Mouse (Mus musculus) urinary bladder, adult 2 months (tissue): ENCODE data around the gene Lcn12. TPM values are rescaled to one million over a fixed set of nuclear protein-coding genes. Genes with fewer than 3 reads are reported as not detected.

Experiments
- DNase-seq: peaks from one replicate; pipeline ENCODE4 v3.0.0; 2022; ENCODE audit warnings: low spot score
- polyA plus RNA-seq: library from polyadenylated mRNA; depleted of rRNA; stranded (reverse); fragments of >200 nt; gene quantifications from 2 replicates; pipeline ENCODE4 v1.2.3, GENCODE M21; 2012; rRNA removed

The Lcn12 gene
- polyA plus RNA-seq: not detected in 2 replicates

DNA sequence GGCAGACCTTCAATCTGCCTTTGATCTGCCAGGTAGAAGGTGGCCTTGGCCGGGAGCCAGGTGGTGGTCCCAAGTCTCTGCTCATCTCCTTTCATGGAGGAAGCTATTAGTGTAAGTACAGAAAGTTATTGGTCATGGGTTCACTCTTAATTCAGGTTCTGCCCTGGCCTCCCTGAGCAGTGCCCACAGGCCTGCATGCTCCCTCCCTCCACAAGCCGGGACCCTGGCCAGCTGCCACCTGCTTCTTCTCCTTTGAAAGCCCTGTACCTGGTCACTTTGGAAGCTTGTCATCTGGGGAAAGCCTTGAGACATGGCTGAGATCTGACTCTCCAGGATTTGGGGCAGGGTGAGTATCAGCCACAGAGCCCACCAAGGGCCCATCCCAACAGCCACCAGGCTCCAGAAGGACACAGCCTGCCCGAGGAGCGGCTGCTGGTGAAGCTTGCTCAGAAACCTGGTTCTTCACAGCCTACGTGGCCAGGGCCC, at the start of gene Lcn12:
Gene Lcn12, minus strand, starts transcription at position 436 of the 486 bp plus-strand sequence.
- no peak for DNase-seq

DNA sequence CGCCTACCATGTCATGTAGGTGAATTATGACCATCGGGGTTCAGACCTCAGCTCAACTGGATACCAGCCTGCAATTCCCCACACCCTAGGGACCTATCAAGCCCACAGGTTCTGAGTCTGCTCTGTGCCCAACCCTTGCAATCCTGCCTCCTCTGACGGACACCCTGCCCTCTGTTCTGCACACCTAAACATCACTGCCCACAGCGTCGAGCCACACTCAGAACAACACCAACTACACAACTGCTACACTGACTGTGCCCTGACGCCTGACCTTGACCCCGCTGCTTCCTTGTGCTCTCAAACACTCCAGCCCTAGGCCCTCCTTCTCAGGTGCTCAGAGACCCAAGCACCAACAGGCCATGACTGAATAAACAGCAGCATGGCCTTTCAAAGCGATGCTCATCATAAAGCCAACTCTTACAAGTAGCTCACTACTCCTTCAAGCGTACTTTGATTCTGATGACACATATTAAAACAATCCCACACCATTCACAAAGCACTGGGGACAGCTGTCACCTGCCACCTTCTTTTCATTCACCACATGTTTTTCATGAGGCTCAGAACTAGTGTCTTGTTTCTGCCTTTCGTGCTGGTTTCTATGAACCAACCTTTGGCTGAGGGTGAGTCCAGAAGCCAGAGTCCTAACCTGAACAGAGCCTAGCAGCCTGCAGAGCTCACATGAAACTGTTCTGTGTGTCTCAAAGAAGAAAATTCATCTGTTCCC, 48.1 kb upstream of the Lcn12 start:
- DNase-seq: no peak

DNA sequence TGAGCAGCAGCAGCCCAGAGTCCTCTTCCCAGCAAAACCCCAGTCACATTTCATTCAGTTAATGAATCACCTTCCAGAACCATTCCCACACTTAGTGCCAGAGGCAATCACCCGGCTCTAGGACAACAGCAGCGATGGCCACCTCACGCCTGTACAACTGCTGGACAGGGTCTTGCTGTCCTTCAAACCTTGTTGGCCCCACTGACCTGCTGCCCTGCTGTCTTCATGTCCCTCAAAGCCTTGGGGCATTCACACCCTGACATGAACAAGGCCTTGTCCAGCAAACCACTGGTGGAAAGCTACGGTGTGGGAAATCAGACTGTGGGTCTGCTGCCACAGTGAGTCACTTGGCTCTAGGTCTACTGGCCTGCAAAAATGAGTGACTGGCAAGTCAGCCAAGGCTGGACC, 46.8 kb upstream of the Lcn12 start:
- no peak for DNase-seq

DNA sequence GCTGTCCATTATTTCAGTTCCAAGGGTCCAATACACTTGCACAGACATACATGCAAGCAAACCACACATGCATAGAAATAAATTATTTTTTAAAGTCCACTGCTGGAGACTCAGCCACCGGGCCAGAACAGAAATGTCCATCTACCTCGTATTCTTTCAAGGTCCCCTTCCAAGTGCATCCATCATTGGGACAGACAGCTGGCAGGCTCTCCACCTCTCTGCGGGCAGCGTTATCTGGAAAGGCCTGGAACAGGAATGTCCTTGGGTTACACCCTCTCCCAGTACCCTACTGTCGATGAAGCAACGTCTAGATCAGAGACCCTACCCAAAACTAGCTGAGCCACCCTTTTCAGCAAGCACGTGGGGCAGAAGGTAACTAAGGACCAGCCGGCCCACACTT, 42.8 kb upstream of the Lcn12 start:
- no peak for DNase-seq

DNA sequence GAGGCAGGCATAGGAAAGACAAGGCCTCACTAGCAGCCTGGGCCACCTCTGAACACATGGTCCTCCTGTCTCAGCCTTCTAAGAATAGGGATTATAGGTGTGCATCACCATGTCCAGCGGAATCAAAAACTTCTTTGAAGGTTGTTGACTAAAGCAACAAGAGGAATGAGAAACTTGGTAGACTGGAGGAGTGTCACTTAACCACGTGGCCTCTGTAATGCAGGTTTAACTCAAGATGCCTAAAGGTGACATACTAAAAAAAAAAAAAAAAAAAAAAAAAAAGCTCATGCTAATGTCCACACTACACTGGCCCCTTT, 41.1 kb upstream of the Lcn12 start:
- no peak for DNase-seq

DNA sequence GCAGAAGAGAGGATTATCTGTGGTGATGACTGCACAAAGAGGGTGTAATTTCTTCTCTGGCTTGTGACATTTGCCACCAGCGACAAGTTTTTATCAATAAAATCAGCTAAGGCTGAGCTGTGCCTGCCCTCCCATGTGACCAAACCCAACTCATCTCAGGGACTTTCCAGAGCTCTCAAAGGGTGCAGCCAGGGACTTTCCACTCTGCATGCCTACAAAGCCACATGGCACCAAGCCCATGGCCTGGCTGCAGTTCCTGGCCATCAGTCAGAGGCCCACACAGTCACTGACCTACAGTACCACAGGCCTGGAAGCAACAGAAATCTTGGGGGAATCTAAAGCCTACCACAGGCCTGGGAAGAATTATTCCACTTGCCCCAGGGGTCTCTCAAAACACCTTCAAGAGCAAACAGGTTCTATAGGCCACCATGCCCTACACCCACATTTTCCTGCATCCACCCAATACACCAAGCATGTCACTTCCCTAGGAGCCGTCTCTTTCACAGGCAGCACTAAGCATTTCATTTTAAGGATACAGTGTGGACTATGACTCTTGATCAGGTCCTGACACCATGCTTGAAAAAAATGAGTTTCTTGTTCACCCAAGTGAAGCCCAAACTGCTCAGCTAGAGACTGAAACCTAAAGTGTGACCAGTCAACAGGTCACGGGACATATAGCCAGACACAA, 40.6 kb upstream of the Lcn12 start:
- DNase-seq: no peak

DNA sequence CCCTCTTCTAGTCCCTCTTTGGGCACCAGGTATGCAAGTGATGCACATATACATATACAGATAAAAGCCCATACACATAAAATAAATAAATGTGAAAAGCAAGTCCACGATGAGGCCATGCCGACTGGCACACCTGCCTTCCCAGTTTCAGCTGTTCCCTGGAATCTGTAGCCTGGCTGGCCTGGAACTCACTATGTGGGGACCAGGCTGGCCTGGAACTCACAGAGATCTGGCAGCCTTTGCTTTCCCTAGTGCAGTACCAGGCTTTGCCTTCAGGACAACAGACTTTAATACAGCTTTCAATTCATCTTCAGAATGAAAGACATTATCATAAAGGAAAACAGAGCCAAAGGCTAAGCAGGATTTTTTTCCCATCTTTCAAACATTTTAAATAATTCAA, 40.0 kb upstream of the Lcn12 start:
- no peak for DNase-seq

DNA sequence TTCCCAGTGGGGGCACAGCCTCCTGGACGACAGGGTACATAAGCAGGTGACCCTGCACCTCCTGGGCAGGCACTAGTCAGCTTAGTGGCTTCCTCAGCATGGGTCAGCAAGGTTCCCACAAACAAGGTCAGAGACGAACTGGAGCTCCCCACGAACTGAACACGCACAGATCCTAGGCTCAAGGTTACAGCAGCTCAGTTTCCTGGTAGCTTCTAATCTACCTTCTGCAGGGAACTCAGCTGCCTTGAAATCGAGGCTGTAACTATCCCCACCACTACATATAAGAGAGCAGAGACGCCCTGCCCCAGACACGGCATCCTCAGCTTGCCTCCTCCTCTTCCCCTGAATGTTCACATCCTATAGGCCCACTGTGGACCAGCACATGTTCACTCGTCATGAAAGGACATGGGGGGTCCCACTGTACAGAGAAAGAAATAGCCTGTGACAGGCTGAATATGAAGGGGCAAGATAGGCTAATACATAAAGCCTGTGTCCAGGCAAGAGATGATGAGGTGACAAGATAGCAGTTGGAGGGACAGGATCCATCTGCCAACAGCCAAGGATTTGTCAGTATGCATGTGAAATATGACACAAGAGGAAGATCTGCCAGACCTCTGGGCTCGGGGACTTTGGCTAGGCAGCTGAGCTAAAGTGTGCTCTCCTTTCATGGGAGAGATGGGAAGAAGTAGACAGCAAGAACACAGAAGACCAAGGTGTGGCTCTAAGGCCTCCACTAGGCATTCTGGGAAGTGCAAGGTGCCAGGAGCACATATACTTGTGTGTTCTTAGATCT, 33.0 kb upstream of the Lcn12 start:
- DNase-seq: no peak

DNA sequence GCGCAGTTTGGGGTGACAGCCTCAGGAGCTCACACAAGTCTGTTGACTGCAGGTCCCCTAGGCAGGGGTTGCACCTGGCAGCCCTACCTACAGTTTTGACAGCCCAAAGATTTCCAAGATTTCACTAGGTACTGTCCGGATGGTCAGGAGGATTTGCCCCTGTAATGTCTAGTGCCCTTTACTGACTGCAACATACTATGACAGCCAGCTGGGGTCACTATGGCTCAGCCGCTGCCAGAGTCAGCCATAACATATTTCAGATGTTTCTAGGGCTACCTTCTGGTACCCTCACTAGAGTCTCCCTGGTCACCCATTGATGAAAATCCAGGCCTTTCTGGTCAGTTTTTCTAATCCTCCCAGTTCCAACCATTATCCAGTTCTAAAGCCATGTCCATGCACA, 16.2 kb upstream of the Lcn12 start:
- DNase-seq: no peak

DNA sequence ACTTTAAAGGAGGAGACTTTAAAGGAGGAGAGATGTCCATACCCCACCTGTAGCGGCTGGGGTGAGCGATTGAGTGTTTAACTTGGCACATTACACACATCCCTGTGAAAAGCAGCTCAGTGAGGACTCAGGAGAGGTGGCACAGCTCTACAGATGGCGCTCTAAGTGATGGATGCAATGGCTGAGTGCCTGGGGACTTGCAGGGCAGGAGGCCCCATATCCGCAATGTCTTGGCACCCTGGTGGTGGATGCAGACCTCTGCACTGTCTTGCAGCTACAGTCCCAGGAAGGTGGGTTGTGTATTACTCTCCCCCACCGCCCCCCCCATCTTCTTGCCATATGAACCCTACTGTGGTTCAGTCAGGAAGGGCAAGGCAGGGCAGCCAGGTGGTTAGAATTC, 13.3 kb upstream of the Lcn12 start:
- no peak for DNase-seq

DNA sequence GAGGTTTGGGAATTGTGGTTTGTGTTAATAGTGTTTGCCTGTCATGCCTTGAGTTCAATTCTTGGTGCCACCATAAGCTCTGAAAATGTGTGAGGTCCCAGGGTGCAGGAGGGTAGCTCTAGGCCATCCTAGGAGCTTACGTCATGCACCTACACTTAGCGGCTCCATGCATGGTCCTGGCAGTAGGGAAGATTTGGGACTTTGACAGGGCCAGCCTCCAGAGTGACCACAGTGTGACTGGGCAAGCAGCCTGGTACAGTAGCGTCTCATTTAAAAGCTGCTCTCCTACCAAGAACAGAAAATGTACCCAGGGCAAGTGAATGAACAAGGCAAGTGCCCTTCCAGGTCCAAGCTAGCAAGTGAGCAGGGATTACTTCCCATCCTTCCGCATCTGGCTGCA, 12.1 kb upstream of the Lcn12 start:
- no peak for DNase-seq

DNA sequence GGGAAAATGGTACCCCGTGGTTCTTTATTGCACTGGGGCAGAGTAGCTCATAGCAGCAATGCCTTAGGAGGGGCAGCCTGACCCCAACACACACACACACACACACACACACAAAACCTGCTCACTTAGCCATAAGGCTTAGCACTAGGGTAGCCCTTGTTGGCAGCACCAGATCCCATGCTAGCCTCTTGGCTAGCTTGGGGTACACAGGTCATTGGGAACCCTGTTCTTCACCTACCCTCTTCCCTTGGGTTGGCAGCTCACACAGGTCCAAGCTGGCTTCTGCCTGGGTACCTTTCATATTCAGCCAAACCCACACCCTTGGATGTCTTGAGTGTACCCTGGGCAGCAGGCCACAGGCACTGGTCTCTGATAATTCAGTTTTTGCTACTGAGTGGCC, 11.3 kb upstream of the Lcn12 start:
- DNase-seq: no peak

DNA sequence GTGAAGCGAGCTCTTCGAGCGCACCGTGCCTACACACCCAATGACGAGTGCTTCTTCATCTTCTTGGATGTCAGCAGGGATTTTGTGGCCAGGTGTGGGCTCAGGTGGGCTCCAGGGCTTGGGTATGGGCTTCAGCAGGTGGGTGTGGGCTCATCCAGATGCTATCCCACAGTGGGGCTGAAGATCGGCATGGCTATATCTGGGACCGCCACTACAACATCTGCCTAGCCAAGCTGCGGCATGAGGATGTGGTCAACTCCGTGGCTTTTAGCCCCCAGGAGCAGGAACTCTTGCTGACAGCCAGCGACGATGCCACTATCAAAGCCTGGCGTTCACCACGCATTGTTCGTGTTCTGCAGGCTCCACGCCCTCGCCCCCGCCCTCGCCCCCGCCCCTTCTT, 10.8 kb upstream of the Lcn12 start:
- no peak for DNase-seq

DNA sequence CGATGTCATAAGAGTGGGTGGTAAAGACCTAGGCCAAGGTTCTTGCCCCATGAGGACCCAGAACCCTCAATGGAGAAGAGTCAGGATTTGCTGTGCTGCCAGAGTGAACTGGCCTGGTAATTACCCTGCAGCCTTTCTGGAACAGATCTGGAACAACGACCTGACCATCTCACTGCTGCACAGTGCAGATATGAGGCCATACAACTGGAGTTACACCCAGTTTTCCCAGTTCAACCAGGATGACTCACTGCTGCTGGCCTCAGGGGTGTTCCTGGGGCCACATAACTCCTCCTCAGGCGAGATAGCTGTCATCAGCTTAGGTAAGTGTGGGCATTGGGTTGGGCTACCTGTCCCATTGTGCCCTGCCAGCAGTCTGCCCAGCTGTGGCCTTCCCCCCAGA, 9.0 kb upstream of the Lcn12 start:
- no peak for DNase-seq

DNA sequence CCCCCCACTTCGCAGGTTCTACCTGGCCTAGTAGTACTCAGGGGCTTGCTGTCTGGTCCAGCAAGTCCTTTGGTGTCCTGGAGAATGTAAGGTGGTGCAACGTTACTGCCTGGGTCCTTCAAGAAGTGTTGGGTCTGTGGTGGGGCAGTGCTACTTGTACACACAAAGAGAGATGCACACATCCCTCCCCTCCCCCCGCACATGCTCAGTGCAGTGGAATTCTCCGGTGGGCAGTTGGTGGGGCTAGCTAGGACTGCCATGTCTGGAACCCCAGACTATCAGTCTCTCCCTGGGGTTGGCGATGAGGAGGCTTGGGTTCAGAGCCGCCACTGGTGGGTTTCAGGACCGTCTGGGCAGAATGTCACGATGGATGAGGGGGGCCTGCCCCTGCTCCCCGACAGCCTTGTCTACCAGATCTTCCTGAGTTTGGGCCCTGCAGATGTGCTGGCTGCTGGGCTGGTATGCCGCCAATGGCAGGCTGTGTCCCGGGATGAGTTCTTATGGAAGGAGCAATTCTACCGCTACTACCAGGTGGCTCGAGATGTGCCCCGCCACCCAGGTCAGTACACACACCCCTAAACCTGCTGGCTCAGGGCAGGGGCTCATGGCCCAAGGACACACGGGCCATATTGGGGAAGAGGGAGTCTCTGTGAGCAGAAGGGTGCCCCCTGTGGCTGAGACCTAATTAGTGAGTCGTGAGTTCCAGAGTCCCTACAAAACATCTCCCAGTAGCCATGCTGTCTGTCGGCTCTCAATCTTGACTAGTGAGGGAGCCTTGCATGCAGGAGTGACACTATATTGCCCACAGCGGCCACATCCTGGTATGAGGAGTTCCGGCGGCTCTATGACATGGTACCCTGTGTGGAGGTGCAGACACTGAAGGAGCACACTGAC, 8.1 kb upstream of the Lcn12 start, which contains the start of gene C8g:
Gene C8g, minus strand, starts transcription at position 127 of the 894 bp plus-strand sequence.
- DNase-seq: no peak

DNA sequence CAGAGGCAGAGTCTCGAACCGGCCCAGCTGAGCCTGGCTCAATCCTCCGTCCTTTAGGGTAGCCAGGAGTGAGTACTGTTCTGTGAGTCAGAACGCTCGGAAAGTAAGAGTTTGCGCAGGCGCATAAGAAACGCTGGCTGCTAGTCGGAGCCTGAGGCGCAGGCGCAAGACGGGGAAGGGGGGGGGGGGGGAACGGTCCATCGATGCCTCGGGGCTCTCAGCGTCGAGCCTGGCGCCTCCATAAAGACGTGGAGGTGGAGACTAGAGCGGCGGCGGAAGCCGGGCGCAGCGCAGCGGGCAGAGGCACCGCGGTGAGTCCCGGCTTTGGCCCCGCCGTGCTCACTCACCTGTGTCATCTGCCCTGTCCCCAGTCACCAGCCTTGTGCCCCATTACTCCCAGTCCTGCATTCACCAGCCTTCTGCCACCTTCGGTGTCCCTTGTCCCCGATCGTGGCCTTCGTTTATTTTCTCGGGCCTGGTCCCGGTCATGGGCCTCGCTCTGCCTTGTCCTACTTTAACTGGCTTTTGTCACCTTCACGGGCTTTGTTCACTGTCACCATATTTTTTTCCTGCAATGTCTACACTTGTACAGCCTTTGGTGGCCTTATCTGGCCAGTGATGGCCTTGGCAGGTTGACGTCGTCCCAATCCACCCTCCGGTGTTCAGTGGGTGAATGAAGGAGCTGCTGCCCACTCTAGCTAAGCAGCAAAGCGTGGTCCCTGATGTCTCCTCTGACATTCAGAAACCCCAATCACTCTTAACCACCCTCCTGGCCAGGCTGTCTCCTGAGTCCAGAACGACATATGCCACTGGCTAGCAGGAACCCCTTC, 7.1 kb upstream of the Lcn12 start, which contains the start of gene Fbxw5:
Gene Fbxw5, plus strand, starts transcription at position 175 of the 830 bp plus-strand sequence.
- DNase-seq: peak; percentile 74

DNA sequence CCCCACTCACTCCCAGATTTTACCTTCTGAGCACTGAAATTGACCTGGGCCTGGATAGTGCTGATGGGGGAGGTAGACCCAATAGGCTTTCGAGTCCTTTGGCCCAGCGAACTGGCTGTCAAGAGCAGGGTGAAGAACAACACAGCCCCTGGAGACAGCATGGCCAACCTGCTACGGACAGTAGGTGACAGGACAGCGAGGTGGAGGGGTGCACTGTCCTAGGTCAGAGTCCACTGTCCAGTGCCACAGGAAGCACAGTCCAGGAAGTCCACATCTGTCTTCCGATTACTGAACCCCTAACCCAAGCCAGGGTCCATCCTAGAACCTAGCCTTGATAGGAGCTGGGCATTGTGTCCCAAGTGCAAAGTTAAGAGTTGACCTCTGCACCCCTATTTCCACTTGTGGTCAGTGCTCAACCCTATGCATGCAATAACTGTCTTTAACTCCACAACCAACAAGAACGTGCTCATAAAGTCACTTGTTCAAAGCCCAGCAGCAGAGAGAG, 6.4 kb upstream of the Lcn12 start:
- DNase-seq: no peak

DNA sequence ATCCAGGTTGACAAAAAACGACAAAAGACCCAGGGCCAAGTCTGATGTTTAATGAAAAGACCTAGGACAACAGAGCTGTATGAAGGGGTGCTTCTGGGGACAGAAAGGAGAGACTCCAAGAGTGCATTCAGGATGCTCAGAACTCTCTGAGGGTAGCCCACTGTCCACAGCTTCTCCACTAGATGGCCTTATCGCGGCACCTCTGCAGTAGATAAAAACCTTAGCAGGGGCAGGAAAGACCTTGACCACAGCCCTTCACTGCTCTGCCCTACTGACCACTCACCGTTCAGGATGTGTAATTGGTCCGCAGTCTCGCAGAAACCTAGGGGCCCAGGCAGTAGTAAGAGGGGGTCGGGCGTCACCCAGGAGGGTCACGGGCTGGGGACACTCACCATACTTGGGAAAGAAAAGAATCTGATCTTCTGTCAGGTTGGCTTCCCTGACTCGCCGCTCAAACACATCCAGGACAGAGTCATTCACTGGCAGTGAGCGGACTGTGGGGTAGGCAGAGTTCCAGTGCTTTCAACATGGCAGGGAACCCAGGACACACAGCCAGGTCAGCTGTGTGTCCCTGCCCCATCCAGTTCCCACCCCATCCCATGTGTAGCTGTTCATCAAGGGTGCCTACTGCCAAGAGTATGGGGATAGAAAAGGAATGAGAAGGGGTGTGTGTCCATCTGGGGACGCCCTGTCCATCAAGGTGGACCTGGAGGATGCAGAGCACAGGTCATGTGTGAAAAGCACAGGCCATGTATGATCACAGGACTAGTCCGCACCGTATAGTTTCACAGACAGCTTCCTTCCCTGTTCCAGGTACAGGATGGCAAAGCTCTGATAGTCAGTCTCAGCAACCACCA, 5.1 kb upstream of the Lcn12 start:
- no peak for DNase-seq

DNA sequence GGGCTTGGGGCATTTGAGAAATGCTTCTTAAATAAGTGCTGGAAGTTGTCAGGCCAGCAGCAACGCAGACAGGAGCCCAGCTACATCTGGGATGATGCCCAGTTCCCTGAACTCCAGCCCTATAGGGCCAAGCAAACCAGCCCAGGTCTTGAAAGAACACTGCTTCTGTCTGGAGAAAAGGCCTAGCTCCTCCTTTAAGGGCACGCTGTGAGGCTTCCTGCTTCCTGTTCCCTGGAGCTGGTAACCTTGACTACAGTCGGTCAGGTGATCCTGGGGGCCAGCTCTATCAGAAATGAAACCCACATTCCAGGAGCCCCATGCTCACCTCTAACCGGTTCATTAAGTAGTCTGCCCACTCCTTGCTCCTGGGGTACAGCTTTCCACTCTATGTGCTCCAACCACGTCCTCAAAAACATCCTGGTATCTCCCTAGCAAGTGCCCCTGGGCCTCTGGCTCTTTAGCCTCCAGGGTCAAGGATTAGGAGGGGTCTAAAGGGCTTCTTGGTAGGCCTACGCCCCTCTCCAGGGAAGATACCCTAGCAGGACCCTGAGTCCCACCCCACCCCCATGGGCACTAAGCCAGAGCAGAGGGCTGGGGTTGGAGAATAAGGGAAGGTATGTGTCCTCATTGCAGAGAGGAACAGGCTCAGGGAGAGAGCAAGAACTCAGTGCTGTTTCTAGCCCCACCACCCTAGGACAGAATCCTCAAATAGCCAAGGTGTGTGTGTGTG, 4.3 kb upstream of the Lcn12 start:
- no peak for DNase-seq
